Mouse (Mus musculus) CH12.LX (cell line): ENCODE data around the gene Arhgap42.

Source experiments
- CTCF ChIP-seq, 2 experiments: IDR thresholded peaks in 1 of 2; conservative IDR thresholded peaks in 1 of 2; 2 replicates each; pipeline ENCODE4 v1.5.1; 2011 to 2012; ENCODE audit warnings: low read depth in 2 of 2, low read length in 2 of 2, improper control_type of control experiment in 1 of 2, inconsistent platforms in 1 of 2, mild to moderate bottlenecking in 1 of 2, moderate library complexity in 1 of 2
- MEF2A ChIP-seq: IDR thresholded peaks from 2 replicates; pipeline ENCODE4 v1.6.1; 2014; ENCODE audit warnings: low read depth, mild to moderate bottlenecking, inconsistent platforms, low read length, improper control_type of control experiment, borderline replicate concordance

GRCm38 (mm10) chr9:9107697-9108096 is 131.2 kb downstream of the Arhgap42 start:
- TF ChIP-seq MEF2A (no peak), CTCF (conservative IDR thresholded peaks at IDR 0.05 in 1 of 2, IDR thresholded peaks at IDR 0.05 in 1 of 2; ENCODE audit: low read depth in 2 of 2, low read length in 2 of 2) (no peak)
